Mouse (Mus musculus) lung, embryonic 16.5 days (tissue): ENCODE data around the gene Pde5a. TPM values are rescaled to one million over a fixed set of nuclear protein-coding genes. Genes with fewer than 3 reads are reported as not detected.

Experiments
- ATAC-seq: fragments of 200-750 bp; cut with Nextera tagmentation; 2 replicates; pipeline ENCODE4 v1.8.0; 2017; ENCODE audit warnings: low read depth, mild to moderate bottlenecking, moderate library complexity
- H3K27ac ChIP-seq: fragments of 300-500 bp; sonication (generic); 2 replicates; pipeline ENCODE4 v1.5.1; 2014; ENCODE audit warnings: mild to moderate bottlenecking, control low read depth, low read length
- H3K27me3 ChIP-seq: fragments of 300-500 bp; sonication (generic); 2 replicates; pipeline ENCODE4 v1.6.1; 2014; ENCODE audit warnings: low read depth, low read length, mixed read lengths; ENCODE audit not compliant: control insufficient read depth, insufficient read depth
- H3K36me3 ChIP-seq: fragments of 300-500 bp; sonication (generic); 2 replicates; pipeline ENCODE4 v1.6.1; 2014; ENCODE audit warnings: low read length; ENCODE audit not compliant: control insufficient read depth, insufficient read depth
- H3K4me1 ChIP-seq: fragments of 300-500 bp; sonication (generic); replicated peaks from 2 replicates; pipeline ENCODE4 v1.6.1; 2014; ENCODE audit warnings: low read length, mixed read lengths; ENCODE audit not compliant: control insufficient read depth, insufficient read depth
- H3K4me2 ChIP-seq: fragments of 300-500 bp; sonication (generic); 2 replicates; pipeline ENCODE4 v1.6.1; 2014; ENCODE audit warnings: low read depth, low read length, control low read depth
- H3K4me3 ChIP-seq: fragments of 300-500 bp; sonication (generic); 2 replicates; pipeline ENCODE4 v1.5.1; 2014; ENCODE audit warnings: mild to moderate bottlenecking, low read length, control low read depth
- H3K9ac ChIP-seq: fragments of 300-500 bp; sonication (generic); 2 replicates; pipeline ENCODE4 v1.6.1; 2014; ENCODE audit warnings: low read length, control low read depth
- H3K9me3 ChIP-seq: fragments of 300-500 bp; sonication (generic); 2 replicates; pipeline ENCODE4 v1.6.1; 2016; ENCODE audit warnings: low read length; ENCODE audit not compliant: control insufficient read depth
- WGBS: fragments of 180-500 bp; shearing (Covaris S2); extraction: QIAGEN DNeasy Blood & Tissue Kit; methylation state at CpG from one replicate; pipeline ENCODE4 v1.1.7; 2014; 5-methylcytosine and 5-hydroxymethylcytosine counted together
- polyA plus RNA-seq: library from polyadenylated mRNA; unstranded; fragments of >200 nt; fragmentation: Nextera tagmentation; extraction: Ambion mirVana; gene quantifications from 2 replicates; pipeline ENCODE4 v1.2.1, GENCODE M21; 2015

Pde5a gene
- polyA plus RNA-seq, 1 experiment from 2014 or later, result 24.7 TPM

DNA sequence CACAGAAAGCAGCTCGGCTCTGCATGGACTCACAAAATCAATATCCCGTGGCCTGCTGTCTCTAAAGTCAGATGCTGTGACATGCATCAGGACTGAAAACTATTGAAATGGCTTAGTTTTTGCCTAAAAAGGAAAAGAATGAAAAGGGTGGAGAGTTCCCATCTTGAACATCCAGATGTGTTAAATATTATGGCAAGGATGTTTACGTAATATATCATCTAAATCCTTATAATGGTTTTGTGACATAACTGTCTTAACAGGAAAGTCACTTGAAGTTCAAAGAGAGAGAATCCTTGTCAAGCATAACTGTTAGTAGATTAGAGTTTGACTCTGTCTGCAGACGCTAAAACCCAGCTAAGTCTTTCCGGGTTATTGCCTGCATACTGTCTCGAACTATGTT, 20.3 kb upstream of the Pde5a start:
- Histone ChIP-seq H3K36me3 (no peaks in the 10 kb centered on the region), H3K4me1 (peaks cover 14% of the 10 kb centered on the region; the same call in 1 of the 2 replicates), H3K27me3 (no peaks in the 10 kb centered on the region), H3K4me3 (no peak overlapping the region), H3K9ac (no peak overlapping the region), H3K4me2 (no peak overlapping the region), H3K27ac (peak overlapping the region; percentile 78), H3K9me3 (no peaks in the 10 kb centered on the region)
- WGBS, result 37% methylated on average over 6 of the region's 6 CpGs
- no peak for ATAC-seq

DNA sequence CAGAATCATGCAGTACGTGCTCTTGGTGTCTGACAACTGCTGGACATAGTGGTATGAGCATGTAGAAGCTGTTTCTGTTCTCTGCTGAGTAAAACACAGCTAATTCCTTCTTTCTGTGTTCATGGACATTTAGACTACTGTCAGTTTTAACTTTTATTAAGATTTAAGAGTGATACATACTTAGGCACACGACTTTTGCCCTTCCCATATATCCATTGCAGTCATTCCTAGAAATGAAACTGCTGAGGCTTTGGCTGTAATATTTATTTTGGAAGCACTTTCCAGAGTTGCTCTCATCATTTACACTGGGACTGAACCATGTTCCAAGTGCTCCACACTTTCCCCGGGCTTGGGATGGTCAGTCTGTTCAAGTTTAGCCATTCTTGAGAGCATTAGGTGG, 18.6 kb upstream of the Pde5a start:
- Histone ChIP-seq H3K27ac (peak overlapping the region; percentile 55; the same call in 1 of the 2 replicates), H3K27me3 (no peaks in the 10 kb centered on the region), H3K9me3 (no peaks in the 10 kb centered on the region), H3K36me3 (no peaks in the 10 kb centered on the region), H3K9ac (no peak overlapping the region), H3K4me2 (no peak overlapping the region), H3K4me1 (0 out of 2 replicates have a peak, but pooled peaks cover 12% of the 10 kb centered on the region), H3K4me3 (no peak overlapping the region)
- peak; percentile 37 for ATAC-seq
- 57% methylated on average over 3 of the region's 3 CpGs for WGBS

GRCm38 (mm10) chr3:122718631-122719030, 10.1 kb upstream of the Pde5a start:
- H3K9me3 ChIP-seq, result no peaks in the 10 kb centered on the region
- WGBS, result 67% methylated on average over 2 of the region's 2 CpGs
- no peak overlapping the region for H3K4me3 ChIP-seq
- H3K4me1 ChIP-seq, result no peaks in the 10 kb centered on the region
- H3K27me3 ChIP-seq, result no peaks in the 10 kb centered on the region
- no peak overlapping the region for H3K9ac ChIP-seq
- no peak overlapping the region for H3K4me2 ChIP-seq
- H3K36me3 ChIP-seq, result no peaks in the 10 kb centered on the region
- no peak for ATAC-seq
- no peak overlapping the region for H3K27ac ChIP-seq

DNA sequence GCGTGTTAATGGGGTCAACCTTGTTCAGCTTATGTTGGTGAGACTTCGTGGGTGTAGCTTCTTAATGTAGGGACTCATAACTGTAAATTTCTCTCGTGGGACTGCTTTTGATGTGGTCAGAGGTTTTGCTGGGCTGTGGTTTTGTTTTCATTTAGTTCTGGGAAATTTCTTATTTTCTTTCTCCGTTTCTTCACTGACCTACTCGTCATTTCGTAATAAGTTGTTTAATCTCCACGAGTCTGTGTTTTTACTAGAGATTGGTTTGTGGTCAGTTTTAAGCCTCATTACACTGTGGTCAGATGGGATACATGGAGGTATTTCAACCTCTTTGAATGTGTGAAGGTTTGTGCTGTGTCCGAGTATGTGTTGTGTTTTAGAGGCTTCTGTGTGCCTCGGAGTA, 7.2 kb upstream of the Pde5a start:
- H3K27me3 ChIP-seq, result no peaks in the 10 kb centered on the region
- no peaks in the 10 kb centered on the region for H3K36me3 ChIP-seq
- H3K4me1 ChIP-seq, result no peaks in the 10 kb centered on the region
- H3K9ac ChIP-seq, result no peak overlapping the region
- H3K27ac ChIP-seq, result no peak overlapping the region
- no peaks in the 10 kb centered on the region for H3K9me3 ChIP-seq
- H3K4me2 ChIP-seq, result no peak overlapping the region
- no peak overlapping the region for H3K4me3 ChIP-seq
- ATAC-seq, result no peak
- WGBS, result 63% methylated on average over 9 of the region's 9 CpGs

DNA sequence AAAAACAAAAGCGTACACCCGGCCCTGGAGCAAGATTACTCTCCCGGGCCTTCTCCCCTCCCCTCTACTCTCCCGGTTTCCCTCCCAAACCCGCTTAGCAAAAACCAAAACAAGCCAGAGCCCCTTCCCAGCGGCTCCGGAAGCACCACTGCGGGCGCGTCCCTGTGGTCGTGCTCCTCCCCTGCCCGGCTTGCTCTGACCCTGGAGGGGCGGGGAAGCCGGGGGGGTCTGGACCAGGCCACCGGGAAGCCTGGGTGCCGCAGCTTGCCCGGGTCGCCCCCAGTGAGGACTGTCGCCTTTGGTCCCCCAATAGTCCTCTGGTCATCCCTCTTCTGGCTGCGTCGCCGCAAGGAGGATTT, 833 bp downstream of the Pde5a start:
- Histone ChIP-seq H3K27ac (peak overlapping the region; percentile 98), H3K4me1 (peaks cover 3% of the 10 kb centered on the region; the same call in 1 of the 2 replicates), H3K36me3 (no peaks in the 10 kb centered on the region), H3K9me3 (no peaks in the 10 kb centered on the region), H3K4me3 (peak overlapping the region; percentile 81), H3K27me3 (no peaks in the 10 kb centered on the region), H3K9ac (peak overlapping the region; percentile 93), H3K4me2 (peak overlapping the region; percentile 82)
- whole genome bisulfite sequencing, result 0% methylated on average over 22 of the region's 22 CpGs
- peak; percentile 84 for ATAC-seq

- no peaks in the 10 kb centered on the region for H3K9me3 ChIP-seq
- no peaks in the 10 kb centered on the region for H3K36me3 ChIP-seq
- no peaks in the 10 kb centered on the region for H3K27me3 ChIP-seq
- peak overlapping the region; percentile 98 for H3K27ac ChIP-seq
- WGBS, result 0% methylated on average over 79 of the region's 92 CpGs
- ATAC-seq, result peak; percentile 85
- peak overlapping the region; percentile 81 for H3K4me3 ChIP-seq
- peaks cover 3% of the 10 kb centered on the region; the same call in 1 of the 2 replicates for H3K4me1 ChIP-seq
- peak overlapping the region; percentile 93 for H3K9ac ChIP-seq
- peak overlapping the region; percentile 82 for H3K4me2 ChIP-seq
Measured at GRCm38 (mm10) chr3:122729960-122730740, 1.4 kb downstream of the Pde5a start.

GRCm38 (mm10) chr3:122730741-122731235, 2.0 kb downstream of the Pde5a start:
- H3K4me2 ChIP-seq, result peak overlapping the region; percentile 82
- 1% methylated on average over 13 of the region's 13 CpGs for WGBS
- ATAC-seq, result 0 out of 2 replicates have a peak, but pooled peaks have one; percentile 0
- peak overlapping the region; percentile 81 for H3K4me3 ChIP-seq
- no peaks in the 10 kb centered on the region for H3K36me3 ChIP-seq
- peak overlapping the region; percentile 93 for H3K9ac ChIP-seq
- H3K27me3 ChIP-seq, result no peaks in the 10 kb centered on the region
- H3K4me1 ChIP-seq, result peaks cover 3% of the 10 kb centered on the region; the same call in 1 of the 2 replicates
- H3K9me3 ChIP-seq, result no peaks in the 10 kb centered on the region
- peak overlapping the region; percentile 98 for H3K27ac ChIP-seq

GRCm38 (mm10) chr3:122733806-122734205, 5.1 kb downstream of the Pde5a start:
- H3K27ac ChIP-seq, result no peak overlapping the region
- H3K4me1 ChIP-seq, result no peaks in the 10 kb centered on the region
- WGBS, result 56% methylated on average over 3 of the region's 3 CpGs
- H3K4me3 ChIP-seq, result peak overlapping the region; percentile 18; the same call in 1 of the 2 replicates
- no peaks in the 10 kb centered on the region for H3K9me3 ChIP-seq
- no peaks in the 10 kb centered on the region for H3K36me3 ChIP-seq
- H3K9ac ChIP-seq, result no peak overlapping the region
- no peaks in the 10 kb centered on the region for H3K27me3 ChIP-seq
- peak overlapping the region; percentile 32; the same call in 1 of the 2 replicates for H3K4me2 ChIP-seq
- no peak for ATAC-seq

GRCm38 (mm10) chr3:122734329-122734728, 5.6 kb downstream of the Pde5a start:
- peak overlapping the region; percentile 8 for H3K4me2 ChIP-seq
- no peak for ATAC-seq
- no peaks in the 10 kb centered on the region for H3K4me1 ChIP-seq
- WGBS, result 70% methylated on average over 6 of the region's 6 CpGs
- H3K9ac ChIP-seq, result no peak overlapping the region
- H3K36me3 ChIP-seq, result no peaks in the 10 kb centered on the region
- no peak overlapping the region for H3K27ac ChIP-seq
- H3K4me3 ChIP-seq, result no peak overlapping the region
- H3K9me3 ChIP-seq, result no peaks in the 10 kb centered on the region
- H3K27me3 ChIP-seq, result no peaks in the 10 kb centered on the region
